Mouse (Mus musculus) kidney, postnatal 36 days (tissue): ENCODE measurements around the gene 9430097D07Rik.

Source experiments
- DNase-seq, 2 experiments: peaks; one replicate each; pipeline ENCODE4 v3.0.0; 2021 to 2022; ENCODE audit warnings: mixed read lengths in 2 of 2

9430097D07Rik gene

DNA sequence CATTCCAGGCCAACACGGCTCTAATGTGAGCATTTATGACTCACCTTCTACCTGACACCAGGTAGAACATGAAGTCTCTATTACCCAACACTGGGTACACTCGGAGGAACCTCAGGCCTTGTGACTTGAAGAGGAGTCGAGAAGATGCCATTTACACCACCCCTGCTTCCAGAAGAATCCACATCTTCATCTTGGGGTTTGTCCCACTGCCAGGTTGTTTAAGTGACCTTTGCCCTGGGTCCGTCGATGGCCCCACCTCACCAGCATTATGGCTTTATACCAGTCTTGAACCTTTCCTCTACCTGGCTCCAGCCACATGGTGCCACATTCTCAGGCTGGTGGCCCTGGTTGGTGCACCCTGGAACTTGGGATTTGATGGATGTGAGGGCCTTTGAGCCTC, 21.8 kb upstream of the 9430097D07Rik start:
- no peak for DNase-seq

- no peak for DNase-seq
These were observed 21.2 kb upstream of the 9430097D07Rik start for GRCm38 (mm10) chr2:32596725-32597124.

DNA sequence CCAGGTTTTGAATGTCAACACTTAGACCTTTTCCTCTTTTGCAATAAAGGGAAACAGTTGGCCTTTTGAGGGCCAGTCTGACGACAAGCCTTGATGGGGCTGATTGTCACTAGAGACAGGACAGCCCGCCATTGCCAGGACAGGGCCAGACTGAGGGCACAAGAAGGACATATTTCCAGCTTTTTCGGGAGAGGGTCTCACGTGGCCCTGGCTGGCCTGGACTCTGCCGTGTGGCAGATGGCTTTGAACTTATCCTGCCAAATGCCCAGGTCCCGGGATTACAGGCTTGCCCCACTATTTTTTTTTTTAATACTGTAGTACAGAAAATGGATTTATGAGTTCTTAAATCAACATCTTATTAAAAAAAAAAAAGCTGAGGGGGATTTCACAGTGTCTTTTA, 15.8 kb upstream of the 9430097D07Rik start:
- no peak for DNase-seq

DNA sequence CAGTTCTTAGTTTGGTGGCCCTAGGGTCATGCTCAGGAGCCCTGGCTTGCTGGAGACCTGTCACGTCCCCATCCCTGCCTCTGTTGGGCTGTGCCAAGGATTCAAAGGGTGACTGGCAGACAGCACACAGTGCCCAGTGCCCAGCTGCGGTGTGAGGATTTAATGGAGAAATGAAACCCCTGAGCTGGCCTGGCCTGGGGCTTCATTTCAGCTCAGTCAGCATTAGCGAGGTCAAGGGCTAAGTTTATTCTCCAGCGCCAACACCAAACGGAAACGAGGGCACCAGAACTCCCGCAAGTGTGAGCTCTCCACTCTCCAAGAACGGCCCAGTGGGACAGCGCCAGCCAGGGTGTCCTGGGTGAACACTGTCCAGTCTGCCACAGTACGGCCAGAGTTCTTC, 14.7 kb upstream of the 9430097D07Rik start:
- DNase-seq: peak in 1 of 2 experiments; percentile 33

DNA sequence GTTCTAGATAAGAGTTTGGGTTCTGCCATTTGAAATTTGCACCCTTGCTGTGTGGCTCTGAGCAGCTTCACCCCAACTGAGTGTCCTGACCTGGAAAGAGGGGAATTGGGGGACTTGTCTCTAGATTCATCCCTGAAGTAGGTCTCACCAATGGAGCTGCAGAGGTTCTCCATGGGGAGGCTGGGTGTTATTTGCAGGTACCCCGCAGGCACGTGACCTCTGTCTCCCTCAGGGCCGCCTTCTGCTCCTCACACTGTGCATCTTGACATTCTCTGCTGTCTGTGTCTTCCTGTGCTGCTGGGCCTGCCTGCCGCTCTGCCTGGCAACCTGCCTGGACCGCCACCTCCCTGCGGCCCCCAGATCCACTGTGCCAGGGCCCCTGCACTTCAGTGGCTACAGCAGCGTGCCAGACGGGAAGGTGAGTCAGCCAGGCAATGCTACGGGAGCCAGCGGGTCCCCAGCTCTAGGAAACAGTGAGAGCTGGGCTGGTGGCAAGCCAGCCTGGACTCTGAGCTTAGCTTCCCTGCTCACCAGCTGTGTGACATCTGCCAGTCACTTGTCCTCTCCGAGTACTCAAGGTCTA, 13.8 kb upstream of the 9430097D07Rik start:
- peak; percentile 70 to 74 for DNase-seq

- DNase-seq: peak; percentile 43 to 60
These were observed 12.3 kb upstream of the 9430097D07Rik start for GRCm38 (mm10) chr2:32587731-32588321.

GRCm38 (mm10) chr2:32586871-32587351, 11.4 kb upstream of the 9430097D07Rik start, which contains the start of gene St6galnac4:
TSS of gene St6galnac4 (plus strand) at chr2:32587095.
- peak; percentile 93 to 94 for DNase-seq

GRCm38 (mm10) chr2:32585149-32585714, 9.7 kb upstream of the 9430097D07Rik start:
- no peak for DNase-seq

GRCm38 (mm10) chr2:32582830-32583799, 7.6 kb upstream of the 9430097D07Rik start:
- peak; percentile 85 to 86 for DNase-seq

DNA sequence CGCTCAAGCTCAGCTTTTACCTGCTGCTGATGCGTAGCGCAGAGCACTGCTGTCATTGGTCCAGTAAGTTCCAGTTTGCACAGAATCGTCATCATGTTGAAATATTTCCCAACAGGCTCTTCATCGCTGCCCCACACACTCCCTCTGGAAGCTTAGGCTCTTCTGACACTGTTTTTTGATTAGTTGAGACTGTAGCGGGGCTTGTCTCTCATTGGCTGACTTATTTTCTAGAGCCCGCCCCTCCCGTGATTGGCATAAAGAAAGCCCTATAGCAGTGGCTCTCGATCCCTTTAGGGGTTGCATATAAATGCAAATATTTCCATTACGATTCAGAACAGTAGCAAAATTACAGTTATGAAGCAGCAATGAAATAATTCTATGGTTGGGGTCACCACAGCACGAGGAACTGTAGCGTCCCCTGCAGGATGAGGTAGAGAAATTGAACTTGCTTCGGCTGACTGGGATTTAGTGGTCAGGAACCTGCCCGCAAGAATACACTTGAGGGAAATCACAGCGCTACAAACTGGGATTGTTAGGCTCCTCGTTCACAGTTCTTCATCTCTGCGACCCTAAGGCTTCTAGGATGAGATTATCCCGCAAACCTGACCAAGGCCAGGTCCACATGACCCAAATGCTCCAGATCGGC, 6.1 kb upstream of the 9430097D07Rik start:
- peak in 1 of 2 experiments; percentile 43 for DNase-seq

DNA sequence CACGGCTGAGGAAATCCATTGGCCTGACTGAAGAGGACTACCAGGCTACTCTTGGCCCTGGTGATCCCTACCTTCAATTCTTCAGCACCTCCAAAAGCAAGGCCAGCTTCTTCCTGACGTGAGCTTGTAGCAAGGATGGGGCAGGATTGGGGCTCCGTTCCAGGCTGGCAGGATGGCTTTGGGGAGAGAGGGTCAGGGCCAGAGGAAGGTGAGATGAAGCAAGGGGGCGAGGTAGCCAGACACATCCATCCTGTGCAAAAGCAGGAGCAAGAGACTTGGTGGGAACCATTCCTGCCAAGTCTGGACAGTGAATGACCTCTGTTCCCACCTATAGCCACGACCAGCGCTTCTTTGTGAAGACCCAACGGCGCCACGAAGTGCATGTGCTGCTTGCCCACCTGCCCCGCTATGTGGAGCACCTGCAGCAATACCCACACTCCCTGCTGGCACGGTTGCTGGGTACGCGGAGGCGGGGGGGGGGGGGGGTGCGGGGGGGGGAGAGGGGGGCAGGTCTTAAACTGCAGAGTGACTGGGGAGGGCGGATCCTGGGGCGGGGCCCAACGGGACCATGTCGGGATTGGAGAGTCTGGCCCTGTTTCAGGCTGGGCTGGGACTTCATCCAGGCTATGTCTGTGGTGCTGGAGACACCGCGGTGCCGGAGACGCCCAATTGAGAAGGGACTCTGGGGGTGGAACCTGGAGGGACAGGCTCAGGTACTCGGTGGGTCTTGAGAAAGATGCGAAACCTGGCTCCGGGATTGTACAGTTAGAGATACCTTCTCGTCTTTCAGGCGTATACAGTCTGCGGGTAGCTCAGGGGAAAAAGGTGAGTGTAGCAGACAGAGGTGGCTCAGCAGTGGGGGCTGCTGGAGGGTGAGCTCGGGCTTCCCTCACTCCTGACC, 2.9 kb upstream of the 9430097D07Rik start:
- peak; percentile 53 to 65 for DNase-seq

DNA sequence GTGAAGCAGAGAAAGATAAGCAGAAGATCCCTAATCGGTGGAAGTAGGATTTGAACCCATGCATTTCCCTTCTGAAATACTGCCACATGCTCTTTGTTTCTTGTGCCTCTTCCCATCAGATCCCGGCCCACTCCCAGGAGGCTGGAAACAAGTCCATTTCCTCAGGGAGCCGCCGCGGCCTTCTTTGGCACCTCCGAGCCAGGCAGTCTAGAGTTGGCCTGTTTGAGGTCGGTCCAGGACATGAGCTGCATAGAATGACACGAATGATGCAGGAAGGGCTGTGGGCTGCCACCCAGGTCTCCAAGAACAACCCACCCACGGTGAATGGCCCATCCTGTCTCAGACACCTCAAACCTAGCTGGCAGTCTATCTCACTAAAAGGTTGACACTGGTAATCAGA, 1.0 kb upstream of the 9430097D07Rik start:
- DNase-seq: no peak

- peak in 1 of 2 experiments; percentile 76 for DNase-seq
These were observed 441 bp downstream of the 9430097D07Rik start for GRCm38 (mm10) chr2:32574901-32575585.

DNA sequence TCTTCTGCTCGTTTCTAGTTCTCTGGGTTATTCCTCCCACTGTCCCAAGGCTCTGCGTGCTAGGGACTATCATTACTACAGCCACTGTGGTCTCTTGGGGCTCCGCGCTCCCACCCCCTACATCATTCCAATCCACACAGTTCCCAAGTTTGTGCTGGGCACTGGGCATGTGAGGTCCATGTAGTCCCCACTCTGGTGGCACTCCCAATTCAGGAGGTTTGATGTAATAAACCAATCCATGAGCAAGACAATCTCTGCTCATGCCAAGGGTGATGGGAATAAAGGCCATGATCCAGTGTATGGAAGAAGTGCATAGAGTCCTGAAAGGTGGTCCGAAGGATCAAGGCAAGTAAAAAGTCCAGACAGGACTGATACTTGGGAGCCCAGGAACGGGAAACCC, 987 bp downstream of the 9430097D07Rik start, which contains the start of gene Pip5kl1:
Pip5kl1 (plus strand) TSS at position 301 of the 400 bp plus-strand sequence.
- no peak for DNase-seq

- DNase-seq: no peak
These were observed 3.3 kb downstream of the 9430097D07Rik start for GRCm38 (mm10) chr2:32572196-32572595.

DNA sequence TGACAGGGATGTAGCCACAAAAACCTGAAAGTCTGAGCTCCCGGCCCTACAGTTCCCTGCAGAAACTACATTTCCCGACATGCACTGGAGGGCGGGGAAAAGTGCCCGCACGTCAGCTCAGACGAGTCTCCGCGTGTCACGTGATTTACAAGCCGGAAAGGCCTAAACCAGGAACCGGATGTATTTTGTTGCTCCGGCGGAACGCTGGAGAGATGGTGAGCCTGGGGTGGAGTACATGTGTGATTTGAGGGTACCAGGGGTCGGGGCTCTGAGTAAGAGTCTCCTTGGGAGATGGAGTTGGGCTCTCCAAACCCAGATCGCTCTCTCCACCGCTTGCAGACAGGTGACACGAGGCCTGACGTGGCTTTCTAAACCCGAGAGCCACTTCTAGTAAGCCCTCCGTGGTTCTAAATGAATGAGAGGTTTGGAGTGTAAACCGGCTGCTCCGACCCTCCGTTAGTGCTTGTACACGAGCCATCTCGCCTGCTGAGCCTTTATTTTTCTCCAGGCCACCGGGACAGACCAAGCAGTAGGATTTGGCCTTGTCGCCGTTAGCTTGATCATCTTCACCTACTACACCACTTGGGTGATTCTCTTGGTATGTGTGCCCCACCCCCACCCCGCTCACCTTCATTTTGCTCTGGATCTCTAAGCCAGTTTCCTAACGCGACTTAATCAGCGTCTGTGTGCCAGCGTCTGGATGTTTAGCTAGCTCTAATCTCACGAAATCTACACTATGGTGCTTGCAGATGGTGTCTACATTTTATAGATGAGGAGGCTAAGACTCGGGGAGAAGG, 4.6 kb downstream of the 9430097D07Rik start, which contains the start of gene Dpm2:
Dpm2 (plus strand) TSS at position 161 of the 797 bp plus-strand sequence.
- peak; percentile 95 for DNase-seq

- DNase-seq: no peak
These were observed 6.5 kb downstream of the 9430097D07Rik start for GRCm38 (mm10) chr2:32568941-32569340.

- DNase-seq: peak in 1 of 2 experiments; percentile 59
These were observed 7.3 kb downstream of the 9430097D07Rik start for GRCm38 (mm10) chr2:32568149-32568548.

DNA sequence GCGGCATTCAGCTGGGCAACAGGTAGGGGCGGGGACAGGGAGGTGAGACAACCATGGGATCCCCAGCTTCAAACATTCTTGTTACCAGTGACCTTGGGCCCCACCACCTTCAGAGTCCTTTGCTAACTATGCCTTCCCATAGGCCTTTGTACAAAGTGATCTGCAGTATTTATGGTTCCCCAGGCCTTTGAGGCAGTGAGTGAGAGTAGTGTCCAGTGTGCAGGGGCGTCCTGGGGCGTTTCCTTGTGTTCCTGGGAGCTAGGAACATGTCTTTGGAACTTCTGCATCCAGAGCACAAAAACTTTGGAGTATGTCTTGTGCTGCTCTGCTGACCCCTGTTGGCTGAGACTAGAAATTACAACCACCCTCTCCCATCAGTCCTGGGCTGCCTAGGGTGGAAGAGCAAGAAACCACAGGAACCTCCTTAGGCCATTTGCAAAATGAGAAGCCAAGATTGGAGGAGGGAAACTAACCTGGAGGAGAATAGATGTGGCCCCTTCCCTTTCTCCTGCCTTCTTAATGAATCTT, 8.9 kb downstream of the 9430097D07Rik start:
- DNase-seq: peak; percentile 66 to 82
